Mouse (Mus musculus) ES-E14 (cell line): ENCODE measurements around the gene Zfp217.

Source experiments
- HCFC1 ChIP-seq: IDR thresholded peaks from 2 replicates; pipeline ENCODE4 v1.6.1; 2012; ENCODE audit warnings: low read length, inconsistent platforms, borderline replicate concordance; ENCODE audit not compliant: insufficient read depth
- ZNF384 ChIP-seq: IDR thresholded peaks from 2 replicates; pipeline ENCODE4 v1.6.1; 2012; ENCODE audit warnings: low read depth, low read length, inconsistent platforms

DNA sequence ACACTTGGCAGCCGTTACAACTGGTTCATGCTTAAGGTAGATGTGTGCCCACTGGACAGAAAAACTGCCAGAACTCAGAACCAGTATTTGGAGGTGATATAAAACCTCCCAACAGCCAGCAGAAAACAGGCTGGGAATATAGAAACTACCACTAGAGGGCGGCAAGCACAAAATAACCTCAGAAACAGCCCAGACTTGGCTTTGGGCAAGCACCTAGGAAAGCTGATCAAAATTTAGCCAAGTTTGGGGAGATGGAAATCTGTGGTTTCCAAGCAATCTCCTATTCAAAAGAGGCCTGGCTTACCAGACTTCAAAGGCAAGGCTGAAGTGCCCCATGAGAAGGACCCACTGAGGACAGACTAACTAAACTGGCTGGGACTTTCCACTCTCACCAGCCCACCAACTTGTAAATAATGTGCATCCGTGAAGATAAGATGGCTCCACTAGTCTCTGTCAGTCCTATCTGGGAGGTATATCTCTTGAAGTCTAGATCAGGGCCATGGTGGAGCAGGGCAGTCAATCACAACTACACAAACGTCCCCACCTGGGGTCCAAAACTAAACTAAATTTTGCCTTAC, 31.1 kb downstream of the Zfp217 start:
- TF ChIP-seq ZNF384 (no peak), HCFC1 (no peak)
